Mouse (Mus musculus) brain, embryonic 18.5 days (tissue): ENCODE data around the gene Rnf39.

Experiments
- DNase-seq: peaks from one replicate; pipeline ENCODE4 v3.0.0-alpha.2; 2012; ENCODE audit warnings: low read depth, low spot score

Rnf39 gene

GRCm38 (mm10) chr17:36942791-36943471 is at the start of gene Rnf39:
Gene Rnf39 (plus strand): TSS chr17:36942918.
- no peak for DNase-seq

GRCm38 (mm10) chr17:36893387-36893786 is 49.3 kb upstream of the Rnf39 start:
- DNase-seq = no peak

DNA sequence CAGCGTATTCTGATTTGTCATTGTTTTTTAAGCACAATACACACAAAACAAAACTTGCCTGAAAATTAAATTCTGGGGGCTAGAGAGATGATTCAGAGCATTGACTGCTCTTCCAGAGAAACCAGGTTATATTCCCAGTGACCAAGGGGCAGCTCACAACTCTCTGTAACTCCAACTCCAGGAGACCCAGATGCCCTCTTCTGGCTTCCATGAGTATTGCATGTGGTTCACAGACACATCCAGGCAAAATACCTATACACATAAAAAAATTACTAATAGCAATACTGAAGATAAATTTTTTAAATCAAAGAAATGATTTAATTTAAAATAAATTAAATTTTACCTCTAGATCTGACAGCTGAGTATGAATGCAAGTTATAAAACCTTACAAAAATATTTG is 46.1 kb upstream of the Rnf39 start:
- no peak for DNase-seq

DNA sequence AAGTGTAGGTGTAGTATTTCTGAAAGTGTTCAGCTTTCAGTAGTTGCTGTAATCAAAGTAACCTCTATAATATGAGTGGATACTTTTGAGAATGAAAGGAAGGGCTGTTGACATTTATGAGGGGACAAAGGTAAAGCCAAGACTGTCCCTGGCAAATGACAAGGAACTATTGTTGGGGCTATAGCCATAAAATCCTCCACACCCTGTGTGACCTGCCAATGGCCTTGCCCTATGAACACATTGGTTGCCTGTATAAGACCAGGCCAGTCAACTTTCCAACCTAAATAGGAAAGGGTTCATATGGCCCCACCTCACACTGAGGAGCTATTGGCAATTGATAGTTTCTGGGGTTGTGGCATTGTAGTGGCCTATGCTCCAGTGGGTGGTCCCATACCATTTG is 45.7 kb upstream of the Rnf39 start:
- DNase-seq = no peak

- DNase-seq = no peak
These were observed 45.0 kb upstream of the Rnf39 start, which contains the start of gene Trim31 for GRCm38 (mm10) chr17:36897552-36898205. Gene Trim31 (plus strand): TSS chr17:36898118.

DNA sequence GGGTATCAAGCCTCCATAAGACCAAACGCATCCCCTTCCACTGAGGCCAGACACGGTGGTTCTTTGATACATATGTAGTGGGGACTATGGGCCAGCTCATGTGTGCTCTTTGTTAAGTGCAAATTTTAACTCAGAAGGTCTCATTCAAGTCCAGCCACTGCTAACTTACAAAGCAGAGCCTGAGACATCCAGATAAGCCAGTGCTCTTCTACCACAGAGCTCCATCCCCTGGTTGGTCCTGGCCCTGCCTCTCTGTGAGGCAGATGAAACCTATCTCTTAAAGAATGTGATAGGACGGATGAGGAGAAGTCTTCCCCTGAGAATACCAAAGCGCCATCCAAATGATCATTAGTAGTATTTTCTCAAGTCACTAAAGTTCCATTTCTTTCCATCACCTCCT is 43.3 kb upstream of the Rnf39 start:
- DNase-seq = no peak

DNA sequence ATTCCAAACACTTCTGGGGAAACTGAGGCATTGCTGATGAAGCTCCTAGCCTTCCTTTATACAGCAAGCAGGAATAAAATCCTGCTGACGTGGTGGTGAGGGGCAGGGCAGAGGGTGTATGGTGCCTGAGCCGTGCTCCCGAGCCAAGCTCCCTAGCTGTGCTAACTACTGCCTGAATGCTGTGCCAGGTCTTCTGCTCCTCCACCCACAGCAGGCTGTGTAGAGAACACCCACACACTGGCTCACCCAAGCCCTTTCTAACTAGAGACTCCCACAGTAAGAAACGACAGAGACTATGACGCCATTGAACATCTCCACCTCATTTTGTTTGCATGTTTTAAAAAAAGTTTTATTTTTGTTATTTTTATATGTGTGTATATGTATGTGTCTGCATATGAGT is 42.7 kb upstream of the Rnf39 start:
- DNase-seq = no peak

- DNase-seq = no peak
These were observed 42.0 kb upstream of the Rnf39 start for GRCm38 (mm10) chr17:36900691-36901090.

DNA sequence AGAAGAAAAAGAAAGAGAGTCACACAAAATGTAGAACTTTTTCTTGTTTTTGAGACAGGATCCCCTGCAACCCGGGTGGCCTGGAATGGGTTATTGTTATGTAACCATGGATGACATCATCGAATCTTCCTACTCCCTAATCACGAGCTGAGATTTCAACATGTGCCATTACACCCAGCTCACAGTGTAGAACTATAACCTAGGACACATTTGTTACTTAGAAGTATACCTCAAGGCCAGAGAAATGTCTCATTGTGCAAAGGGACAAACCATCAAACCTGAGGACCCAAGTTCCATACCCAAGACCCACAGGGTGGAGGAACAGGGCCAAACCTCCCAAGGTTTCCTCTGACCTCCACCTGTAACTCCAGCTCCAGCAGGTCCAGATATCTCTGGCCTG is 39.1 kb upstream of the Rnf39 start:
- no peak for DNase-seq

DNA sequence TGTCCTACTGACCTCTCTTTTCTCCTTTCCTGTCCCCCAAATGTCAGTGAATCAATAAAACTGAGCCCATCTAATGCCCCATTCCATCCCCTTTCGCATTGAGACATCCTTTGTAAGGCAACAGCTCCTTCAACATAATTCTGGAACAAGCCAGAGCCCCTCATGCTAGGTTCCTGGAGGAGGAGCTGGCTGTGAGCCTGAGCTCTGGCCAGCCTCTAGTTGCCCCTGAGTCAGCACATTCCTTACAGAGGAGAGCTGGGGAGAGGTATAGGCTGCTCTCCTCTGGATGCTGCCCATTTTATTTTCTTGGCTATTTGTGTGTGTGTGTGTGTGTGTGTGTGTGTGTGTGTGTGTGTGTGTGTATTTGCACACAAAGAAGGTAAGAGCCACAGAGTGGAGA is 34.5 kb upstream of the Rnf39 start:
- no peak for DNase-seq

DNA sequence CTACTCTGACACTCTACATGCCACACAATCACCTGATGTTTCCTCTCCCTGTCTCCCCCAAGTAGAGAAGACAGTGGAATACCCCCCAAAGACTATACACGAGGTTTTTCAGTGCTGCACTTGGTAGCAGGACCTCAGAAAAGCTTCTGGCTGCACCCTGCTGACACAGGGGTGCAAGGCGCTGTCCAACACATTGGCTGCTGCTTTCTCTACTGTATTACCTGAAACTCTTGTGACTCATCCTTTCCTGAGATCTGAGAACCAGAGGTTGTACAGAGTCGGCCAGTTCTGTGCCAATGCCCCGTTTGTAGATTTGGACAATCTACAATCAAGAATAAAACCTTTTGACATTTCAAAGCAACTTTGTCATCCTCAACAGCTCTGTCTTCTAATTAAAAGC is 32.9 kb upstream of the Rnf39 start:
- no peak for DNase-seq

- DNase-seq = no peak
These were observed 30.7 kb upstream of the Rnf39 start for GRCm38 (mm10) chr17:36912031-36912430.

GRCm38 (mm10) chr17:36914108-36914507 is 28.6 kb upstream of the Rnf39 start:
- DNase-seq = peak; percentile 6

DNA sequence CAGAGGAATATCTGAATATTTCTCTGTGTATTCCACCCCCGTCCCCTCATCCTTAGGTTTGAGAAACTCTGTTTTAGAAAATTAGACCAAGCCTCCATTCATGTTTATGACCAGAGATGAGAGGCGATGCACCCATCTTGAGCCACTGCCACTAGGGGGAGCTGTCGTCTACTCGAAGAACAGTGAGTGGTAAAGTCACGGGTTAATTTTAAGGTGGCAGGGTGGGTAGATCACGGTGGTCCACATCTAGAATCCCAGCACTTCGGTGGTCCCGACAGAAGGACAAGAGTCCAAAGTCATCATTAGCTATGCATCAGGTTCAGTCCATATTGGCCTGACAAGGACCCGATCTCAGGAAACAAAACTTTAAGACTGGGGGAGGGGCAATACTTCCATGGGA is 27.6 kb upstream of the Rnf39 start:
- DNase-seq = no peak

GRCm38 (mm10) chr17:36920239-36920638 is 22.5 kb upstream of the Rnf39 start:
- no peak for DNase-seq

DNA sequence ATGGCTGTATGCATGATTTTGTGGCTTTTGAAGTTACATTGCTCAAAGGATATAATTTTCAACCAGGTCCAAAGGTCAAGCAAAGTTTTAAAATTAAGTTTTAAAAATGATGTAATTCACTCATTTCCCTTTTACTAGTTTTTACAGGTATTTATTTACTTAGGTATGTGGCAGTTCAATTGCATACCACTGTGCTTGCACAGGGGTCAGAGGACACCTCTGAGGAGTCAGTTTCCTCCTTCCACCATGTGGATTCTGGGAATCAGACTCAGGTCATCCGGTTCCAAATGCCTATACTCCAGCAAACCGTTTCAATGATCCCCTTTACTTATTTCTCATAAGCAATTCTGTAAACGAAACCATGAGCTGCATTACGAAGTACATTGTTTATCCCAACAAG is 20.0 kb upstream of the Rnf39 start:
- DNase-seq = no peak

DNA sequence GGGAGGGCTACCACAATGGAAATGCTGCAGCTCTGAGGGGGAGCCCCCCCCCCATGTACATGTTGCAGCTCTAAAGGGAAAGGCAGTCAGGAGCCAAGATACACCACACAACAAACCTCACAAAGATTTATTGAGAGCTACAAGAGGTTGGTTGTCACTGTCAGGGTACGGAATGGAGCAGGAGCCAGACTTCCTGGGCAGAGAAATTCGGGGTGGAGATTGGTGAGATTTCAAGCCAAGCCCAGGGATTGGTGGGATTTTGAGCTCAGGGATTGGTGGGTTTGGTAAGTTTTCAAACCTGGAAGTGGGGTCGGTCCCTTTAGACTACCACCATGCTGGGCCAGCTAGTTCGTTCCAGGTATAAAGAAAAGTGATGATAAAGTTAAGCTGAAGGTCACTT is 19.2 kb upstream of the Rnf39 start:
- DNase-seq = no peak

- no peak for DNase-seq
These were observed 15.1 kb upstream of the Rnf39 start for GRCm38 (mm10) chr17:36927496-36928120.

GRCm38 (mm10) chr17:36929236-36929932 is 13.3 kb upstream of the Rnf39 start:
- DNase-seq = no peak

DNA sequence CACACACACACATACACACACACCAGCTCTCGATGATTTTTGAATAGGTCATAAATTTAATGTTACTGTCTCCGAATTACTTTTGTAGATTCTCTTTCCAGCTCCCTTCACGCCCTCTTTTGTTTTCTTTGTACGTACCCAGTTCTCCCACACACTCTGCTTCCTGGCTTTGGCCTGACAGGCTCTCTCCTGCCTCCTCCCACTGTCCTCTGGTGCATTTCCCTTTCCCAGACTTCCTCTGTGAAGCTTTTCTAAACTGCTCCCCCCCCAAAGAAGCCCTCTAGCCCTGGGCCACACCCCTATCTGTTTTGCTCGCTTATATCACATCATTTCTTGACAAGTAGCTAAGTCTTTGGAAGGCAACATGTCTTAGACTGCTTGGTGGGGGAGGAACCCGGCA is 12.5 kb upstream of the Rnf39 start:
- DNase-seq = no peak

DNA sequence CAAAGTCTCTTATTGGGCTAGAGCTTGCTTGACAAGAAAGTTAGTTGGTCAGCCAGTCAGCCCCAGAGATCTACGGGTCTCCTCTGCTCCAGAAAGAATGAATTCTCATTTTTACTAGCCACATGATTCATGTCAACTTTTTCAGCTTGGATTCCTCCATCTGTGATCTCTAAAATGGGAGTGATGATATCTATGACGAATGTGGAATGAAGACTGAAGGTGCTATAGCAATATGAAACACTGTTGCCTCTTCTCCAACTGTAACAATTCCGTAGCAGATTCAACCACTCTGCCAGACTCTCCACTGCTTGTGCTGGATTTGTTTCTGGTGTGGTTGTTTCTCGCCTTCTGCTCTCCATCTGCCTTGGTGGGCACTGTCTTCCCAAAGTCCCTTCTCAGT is 11.6 kb upstream of the Rnf39 start:
- DNase-seq = no peak

DNA sequence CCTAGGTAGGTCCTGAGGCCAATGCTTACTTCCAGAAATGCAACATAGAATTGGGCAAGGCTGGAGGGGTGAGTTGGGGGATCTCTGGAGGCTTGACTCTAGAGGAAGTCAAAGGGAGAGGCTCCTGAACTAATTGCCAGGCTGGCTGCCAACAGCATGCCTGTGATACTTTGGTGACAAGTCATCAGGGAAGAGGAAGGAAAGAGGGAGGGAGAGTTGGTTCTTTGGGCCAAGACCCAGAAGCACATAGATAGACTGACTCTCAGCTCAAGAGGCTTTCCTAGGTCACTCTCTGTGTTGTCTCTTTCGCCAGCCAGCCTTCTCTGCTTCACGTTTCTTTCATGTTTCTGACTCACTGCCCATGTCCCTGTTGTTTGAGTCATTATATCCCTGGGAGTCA is 10.9 kb upstream of the Rnf39 start:
- DNase-seq = no peak

GRCm38 (mm10) chr17:36938056-36938455 is 4.7 kb upstream of the Rnf39 start:
- no peak for DNase-seq
